Mouse (Mus musculus) heart, postnatal 0 days (tissue): ENCODE measurements around the gene Hyal3.

Experiments used
- CTCF ChIP-seq: IDR thresholded peaks from 2 replicates; pipeline ENCODE4 v1.5.1; 2016; ENCODE audit warnings: antibody characterized with exemption, control low read depth, low read depth
- EP300 ChIP-seq: IDR thresholded peaks from 2 replicates; pipeline ENCODE4 v1.6.1; 2016; ENCODE audit warnings: antibody characterized with exemption, low read depth

DNA sequence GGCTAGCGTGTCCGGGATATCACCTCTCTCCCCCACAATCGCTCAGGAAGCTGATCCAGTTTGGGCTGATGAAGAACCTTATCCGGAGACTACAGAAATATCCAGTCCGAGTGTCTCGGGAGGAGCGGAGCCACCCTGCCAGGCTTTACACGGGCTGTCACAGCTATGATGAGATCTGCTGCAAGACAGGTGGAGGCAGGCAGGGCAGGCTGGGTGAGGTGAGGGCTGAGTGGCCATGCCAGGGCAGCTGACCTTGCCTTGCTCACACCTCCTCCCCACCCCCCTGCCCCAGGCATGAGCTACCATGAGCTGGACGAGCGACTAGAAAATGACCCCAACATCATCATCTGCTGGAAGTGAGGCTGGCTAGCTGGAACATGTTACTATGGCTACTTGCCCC, 35.4 kb upstream of the Hyal3 start:
- TF ChIP-seq EP300 (no peak), CTCF (no peak)
